Mouse (Mus musculus): ENCODE results near the gene Fa2h. TPM values are rescaled to one million over a fixed set of nuclear protein-coding genes. Genes with fewer than 3 reads are reported as not detected.
A peak's percentile ranks its signal among the peaks of the same experiment; 100 is the strongest.
"Not testable (repeated sequence)": the region's sequence is repeated elsewhere in the genome, so short reads cannot be mapped to it uniquely, and the experiment has no call there.

The Fa2h gene
- polyA plus RNA-seq, 1 experiment from 2014 or later = 0.22 TPM

DNA sequence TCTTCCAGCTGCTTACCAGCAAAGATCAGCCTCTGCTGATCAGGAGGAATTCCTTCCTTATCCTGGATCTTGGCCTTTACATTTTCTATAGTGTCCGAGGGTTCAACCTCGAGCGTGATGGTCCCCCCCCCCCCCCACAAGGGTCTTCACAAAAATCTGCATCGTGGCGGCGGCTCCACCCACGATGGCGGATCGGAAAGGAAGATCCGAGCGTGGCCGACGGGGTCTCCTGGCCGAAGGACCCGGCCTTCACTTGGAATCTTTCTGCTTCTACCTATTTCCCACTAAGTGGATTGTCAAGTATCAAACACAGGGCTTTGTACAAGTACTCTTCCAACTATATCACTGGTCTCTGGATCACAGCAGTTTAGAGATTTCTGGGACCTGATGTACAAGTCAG, 83.6 kb downstream of the Fa2h start:
- H3K4me1 ChIP-seq (replicated peaks); H3K27ac ChIP-seq; H3K27me3 ChIP-seq; H3K9ac ChIP-seq; H3K36me3 ChIP-seq; H3K4me3 ChIP-seq; ATAC-seq (ENCODE audit: low FRiP score); H3K9me3 ChIP-seq; H3K4me2 ChIP-seq: not testable (repeated sequence)
- 92% methylated on average over 15 of the region's 15 CpGs for WGBS

DNA sequence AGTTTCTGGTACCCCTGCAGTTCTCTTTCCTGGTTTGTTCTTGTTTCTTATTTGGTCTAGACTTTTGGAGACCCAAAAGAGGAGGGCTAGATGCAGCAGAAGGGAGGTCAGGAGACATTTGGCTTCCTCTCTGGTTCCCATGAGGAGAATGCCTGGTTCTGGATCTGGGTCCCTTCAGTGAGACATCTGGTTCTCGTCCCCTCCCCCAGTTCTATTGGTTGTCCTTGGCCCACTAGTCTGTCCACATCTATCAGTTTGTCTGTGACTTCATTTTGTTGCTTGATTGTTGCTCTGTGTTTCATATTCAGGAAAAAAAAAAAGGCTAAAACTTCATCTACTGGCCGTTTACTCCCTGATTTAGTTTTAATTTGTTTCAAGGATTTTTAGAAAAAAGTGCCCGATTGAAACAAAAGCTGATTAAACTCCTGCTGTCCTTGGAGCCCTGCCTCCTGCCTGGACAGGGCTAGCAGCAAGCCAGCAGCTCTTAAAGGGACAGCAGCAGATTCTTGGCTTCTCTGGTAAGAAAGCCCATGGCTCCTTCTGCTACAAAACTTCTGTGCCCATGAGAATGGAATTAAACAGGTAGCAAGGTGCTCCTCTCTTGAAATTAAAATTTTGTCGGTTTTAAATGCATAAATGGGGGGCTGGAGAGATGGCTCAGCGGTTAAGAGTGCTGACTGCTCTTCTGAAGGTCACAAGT, 88.4 kb downstream of the Fa2h start:
- 30% methylated on average over 5 of the region's 5 CpGs for whole genome bisulfite sequencing
- Histone ChIP-seq H3K9me3 (no peaks in the 10 kb centered on the region), H3K4me2 (no peak overlapping the region), H3K27me3 (no peaks in the 10 kb centered on the region), H3K36me3 (no peaks in the 10 kb centered on the region), H3K4me1 (replicated peaks) (0 out of 2 replicates have a peak, but pooled peaks cover 4% of the 10 kb centered on the region), H3K9ac (no peak overlapping the region), H3K4me3 (no peak overlapping the region), H3K27ac (no peak overlapping the region)
- no peak for ATAC-seq (ENCODE audit: low FRiP score)

DNA sequence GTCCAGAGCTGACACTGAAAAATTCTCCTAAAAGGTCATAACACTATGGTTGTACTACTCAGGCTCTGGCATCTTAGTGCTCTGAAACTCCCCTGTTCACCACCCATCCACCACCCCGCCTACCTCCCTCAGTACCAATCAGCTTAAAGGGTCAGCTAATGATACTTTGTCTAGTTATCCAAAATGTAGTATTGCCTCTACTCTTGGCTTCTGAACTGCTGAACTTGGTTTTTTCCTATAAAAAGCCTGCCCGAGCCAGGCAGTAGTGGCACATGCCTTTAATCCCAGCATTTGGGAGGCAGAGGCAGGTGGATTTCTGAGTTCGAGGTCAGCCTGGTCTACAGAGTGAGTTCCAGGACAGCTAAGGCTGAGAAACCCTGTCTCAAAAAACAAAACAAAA, 89.3 kb downstream of the Fa2h start:
- Histone ChIP-seq H3K9ac (no peak overlapping the region), H3K4me3 (no peak overlapping the region), H3K27me3 (no peaks in the 10 kb centered on the region), H3K27ac (no peak overlapping the region), H3K4me2 (no peak overlapping the region), H3K36me3 (no peaks in the 10 kb centered on the region), H3K9me3 (no peaks in the 10 kb centered on the region), H3K4me1 (replicated peaks) (peaks cover 6% of the 10 kb centered on the region)
- 96% methylated on average over 3 of the region's 3 CpGs for WGBS
- ATAC-seq (ENCODE audit: low FRiP score) = no peak

DNA sequence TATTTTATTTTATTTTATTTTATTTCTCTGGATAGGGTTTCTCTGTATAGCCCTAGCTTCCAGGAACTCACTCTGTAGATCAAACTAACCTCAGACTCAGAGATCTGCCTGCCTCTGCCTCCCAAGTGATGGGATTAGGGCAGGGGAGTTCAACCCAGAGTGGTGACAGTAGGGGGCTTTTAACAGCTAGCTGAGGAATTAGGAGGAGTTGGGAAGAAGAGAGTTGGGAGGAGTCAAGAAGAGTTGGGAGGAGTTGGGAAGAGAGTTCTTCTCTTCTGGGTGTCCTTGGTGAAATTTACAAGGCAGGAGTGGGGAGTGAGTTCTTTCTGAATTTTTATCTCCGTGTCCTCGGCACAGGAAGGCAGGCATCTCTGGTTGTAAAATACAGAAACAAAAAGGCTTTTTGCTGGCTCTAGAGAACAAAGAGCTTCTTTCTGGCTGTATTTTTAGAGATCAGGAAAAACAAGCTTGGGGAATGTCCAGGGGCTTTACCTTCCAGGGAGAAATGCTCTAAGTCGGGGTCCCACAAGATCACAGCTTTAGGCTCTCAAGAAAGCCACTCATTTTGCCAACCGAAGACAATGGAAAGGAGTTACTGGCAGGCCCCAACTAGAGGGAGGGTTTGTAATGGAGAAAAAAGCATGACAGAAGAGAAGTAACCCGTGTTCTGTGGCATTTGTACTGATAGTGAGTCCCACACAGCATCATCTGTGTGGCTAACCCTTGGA, 90.4 kb downstream of the Fa2h start:
- not testable (repeated sequence) for H3K4me2 ChIP-seq; H3K27me3 ChIP-seq; H3K36me3 ChIP-seq; H3K27ac ChIP-seq; H3K4me3 ChIP-seq; H3K9me3 ChIP-seq; H3K9ac ChIP-seq; ATAC-seq (ENCODE audit: low FRiP score)
- WGBS = 77% methylated on average over 5 of the region's 5 CpGs
- H3K4me1 ChIP-seq (replicated peaks) = peaks cover 13% of the 10 kb centered on the region

DNA sequence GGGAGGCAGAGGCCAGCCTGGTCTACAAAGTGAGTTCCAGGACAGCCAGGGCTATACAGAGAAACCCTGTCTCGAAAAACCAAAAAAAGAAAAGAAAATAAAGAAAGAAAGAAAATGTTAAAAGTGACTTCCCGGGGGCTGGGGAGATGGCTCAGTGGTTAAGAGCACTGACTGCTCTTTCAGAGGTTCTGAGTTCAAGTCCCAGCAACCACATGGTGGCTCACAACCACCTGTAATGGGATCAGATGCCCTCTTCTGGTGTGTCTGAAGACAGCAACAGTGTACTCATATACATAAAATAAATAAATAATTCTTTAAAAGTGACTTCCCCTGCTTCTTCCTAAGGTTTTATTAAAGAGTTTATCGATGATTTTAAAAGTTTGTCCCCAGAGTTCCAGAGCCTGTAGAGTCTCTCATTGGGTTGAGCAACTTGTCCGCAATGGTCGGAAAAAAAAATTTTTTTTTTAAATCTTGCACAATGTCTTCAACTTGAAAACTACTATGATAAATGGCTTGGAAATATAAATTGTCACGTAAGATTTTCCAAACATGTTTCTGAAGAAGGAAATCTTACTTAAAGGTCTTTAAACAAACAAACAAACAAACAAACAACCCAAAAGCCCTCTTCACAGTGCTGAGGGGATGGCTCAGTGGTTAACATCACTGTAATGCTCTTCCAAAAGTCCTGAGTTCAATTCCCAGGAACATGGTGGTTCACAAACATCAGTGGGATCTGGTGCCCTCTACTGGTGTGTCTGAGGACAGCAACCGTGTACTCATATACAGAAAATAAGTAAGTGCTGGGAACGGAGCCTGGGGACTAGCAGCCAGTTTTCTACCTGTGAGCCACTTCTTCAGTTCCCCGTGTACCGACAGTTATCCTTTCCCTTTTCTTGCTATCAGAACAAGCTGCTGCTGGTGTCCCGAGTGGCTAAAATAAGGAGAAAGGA, 92.8 kb downstream of the Fa2h start:
- WGBS = 67% methylated on average over 11 of the region's 11 CpGs
- peak overlapping the region; percentile 39; the same call in 1 of the 2 replicates for H3K4me2 ChIP-seq

DNA sequence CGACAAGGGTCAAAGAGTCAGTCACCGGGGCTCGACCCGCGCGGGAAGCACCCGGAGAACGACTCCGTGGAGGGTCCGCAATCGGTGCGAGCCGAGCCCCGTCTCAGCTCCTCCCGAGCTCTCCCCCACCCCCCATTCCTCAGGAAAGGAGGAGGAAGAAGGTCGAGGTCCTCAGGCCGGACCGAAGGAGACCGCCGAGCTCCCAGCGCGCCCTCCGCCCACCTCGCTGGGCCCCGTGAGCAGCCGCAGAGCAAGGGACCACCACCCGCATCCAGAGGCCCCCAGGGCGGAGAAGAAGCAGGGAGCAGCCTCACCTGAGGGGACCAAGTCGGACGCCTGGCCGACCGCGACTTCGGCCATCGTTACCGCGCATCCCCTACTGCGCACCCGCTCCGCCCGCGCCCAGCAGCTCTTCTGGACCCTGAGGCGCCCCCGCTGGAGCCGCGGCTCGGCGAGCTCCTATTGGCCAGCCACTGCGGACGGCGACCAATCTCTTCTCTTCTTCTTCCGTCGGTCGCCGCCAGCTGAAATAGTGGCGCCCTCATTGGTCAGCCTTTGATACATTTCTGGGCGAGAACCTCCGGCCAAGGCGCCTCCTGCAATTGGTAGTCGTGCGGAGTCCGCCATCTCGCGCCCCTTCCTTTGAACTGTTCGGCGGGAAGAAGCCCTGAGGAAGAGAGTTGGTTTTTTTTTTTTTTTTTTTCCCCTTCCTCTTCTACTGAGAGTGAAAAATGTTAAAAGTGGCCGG, 93.6 kb downstream of the Fa2h start, which contains the start of gene Rfwd3:
Rfwd3 (minus strand) TSS at position 402 of the 748 bp plus-strand sequence.
- Histone ChIP-seq H3K36me3 (peaks cover 17% of the 10 kb centered on the region; the same call in 1 of the 2 replicates), H3K27ac (peak within 1 kb of the TSS; percentile 82), H3K9ac (peak within 1 kb of the TSS; percentile 94), H3K4me2 (peak within 1 kb of the TSS; percentile 75), H3K4me1 (replicated peaks) (peaks cover 17% of the 10 kb centered on the region), H3K4me3 (peak within 1 kb of the TSS; percentile 97), H3K9me3 (no peaks in the 10 kb centered on the region), H3K27me3 (no peaks in the 10 kb centered on the region)
- under 1% methylated on average over 67 of the region's 67 CpGs for WGBS
- ATAC-seq (ENCODE audit: low FRiP score) = peak; percentile 99

More for the DNA sequence above, 92.8 kb downstream of the Fa2h start:
- H3K27me3 ChIP-seq = no peaks in the 10 kb centered on the region
- H3K9ac ChIP-seq = no peak overlapping the region
- peaks cover 17% of the 10 kb centered on the region for H3K4me1 ChIP-seq (replicated peaks)
- H3K27ac ChIP-seq = no peak overlapping the region
- H3K36me3 ChIP-seq = 0 out of 2 replicates have a peak, but pooled peaks cover 10% of the 10 kb centered on the region
- peak overlapping the region; percentile 19; the same call in 1 of the 2 replicates for H3K4me3 ChIP-seq
- no peaks in the 10 kb centered on the region for H3K9me3 ChIP-seq
- no peak for ATAC-seq (ENCODE audit: low FRiP score)

DNA sequence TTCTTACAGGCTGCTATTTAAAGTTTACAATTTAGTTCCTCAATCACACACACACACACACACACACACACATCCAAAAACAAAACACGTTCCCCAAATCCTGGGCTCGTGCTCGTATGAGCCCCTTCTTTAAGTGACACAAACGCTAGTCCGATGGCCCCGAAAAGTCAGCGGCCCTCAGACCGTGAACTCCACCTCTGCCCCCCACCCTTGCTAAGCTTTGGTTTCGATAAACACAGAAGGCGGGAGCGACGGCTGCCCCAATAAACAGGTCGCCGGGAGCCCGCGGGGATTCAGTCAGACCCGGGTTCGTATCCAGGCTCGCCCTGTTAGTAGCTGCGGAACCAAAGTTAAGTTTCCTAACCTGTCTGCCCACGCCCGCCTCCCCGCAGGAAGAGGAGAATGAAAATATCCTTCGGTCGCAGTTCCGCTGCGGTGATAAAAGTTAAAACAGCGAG, 94.2 kb downstream of the Fa2h start:
- no peak for ATAC-seq (ENCODE audit: low FRiP score)

DNA sequence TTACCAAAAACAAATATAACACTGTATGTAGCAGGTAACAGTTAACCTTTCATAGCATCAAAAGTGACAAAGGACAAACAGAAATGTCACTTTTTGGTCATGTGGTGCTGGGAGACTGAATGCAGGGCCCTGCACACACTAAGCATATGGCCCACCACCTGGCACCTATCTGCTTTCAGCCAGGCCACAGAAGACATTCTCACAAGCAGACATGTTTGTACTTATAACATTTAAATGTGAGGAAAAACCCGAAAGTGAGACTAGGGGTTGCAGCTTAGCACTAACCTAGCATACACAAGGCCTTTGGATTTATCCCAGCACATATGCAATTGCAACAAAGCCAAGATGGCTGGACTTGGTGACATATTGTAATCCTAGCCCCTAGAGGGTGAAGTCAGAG, 95.6 kb downstream of the Fa2h start:
- Histone ChIP-seq H3K27me3 (no peaks in the 10 kb centered on the region), H3K36me3 (peaks cover 34% of the 10 kb centered on the region), H3K9ac (no peak overlapping the region; the same call in 1 of the 2 replicates), H3K4me2 (no peak overlapping the region), H3K9me3 (no peaks in the 10 kb centered on the region), H3K27ac (no peak overlapping the region), H3K4me1 (replicated peaks) (peaks cover 17% of the 10 kb centered on the region), H3K4me3 (no peak overlapping the region)
- ATAC-seq (ENCODE audit: low FRiP score) = no peak
- 82% methylated on average over 1 of the region's 1 CpGs for WGBS

More for the DNA sequence above, 94.2 kb downstream of the Fa2h start:
- Histone ChIP-seq H3K27me3 (no peaks in the 10 kb centered on the region), H3K9ac (peak overlapping the region; percentile 94), H3K36me3 (peaks cover 20% of the 10 kb centered on the region; the same call in 1 of the 2 replicates), H3K4me3 (peak overlapping the region; percentile 97), H3K9me3 (no peaks in the 10 kb centered on the region), H3K4me1 (replicated peaks) (peaks cover 17% of the 10 kb centered on the region), H3K4me2 (peak overlapping the region; percentile 75), H3K27ac (peak overlapping the region; percentile 82; the same call in 1 of the 2 replicates)
- WGBS = under 1% methylated on average over 28 of the region's 28 CpGs

Other genes starting within 250 kb of the Fa2h start
- 66.7 and 68.6 TPM in 2 replicates for gene Glg1, start 134.6 kb downstream of the Fa2h start, polyA plus RNA-seq (2015; fragmentation: Nextera tagmentation; extraction: Ambion mirVana)
- 26.8 and 29.0 TPM in 2 replicates for gene Rfwd3, start 93.6 kb downstream of the Fa2h start, polyA plus RNA-seq (2015; fragmentation: Nextera tagmentation; extraction: Ambion mirVana)
- gene Mlkl, start 55.6 kb downstream of the Fa2h start, polyA plus RNA-seq (2015; fragmentation: Nextera tagmentation; extraction: Ambion mirVana) = 0.22 and 0.78 TPM in 2 replicates
- 7.4 and 8.3 TPM in 2 replicates for gene Wdr59, start 128.3 kb upstream of the Fa2h start, polyA plus RNA-seq (2015; fragmentation: Nextera tagmentation; extraction: Ambion mirVana)
- gene Znrf1, start 142.3 kb upstream of the Fa2h start, polyA plus RNA-seq (2015; fragmentation: Nextera tagmentation; extraction: Ambion mirVana) = 77.3 and 80.0 TPM in 2 replicates
- 0.52 and 0.53 TPM in 2 replicates for gene Ldhd, start 236.6 kb upstream of the Fa2h start, polyA plus RNA-seq (2015; fragmentation: Nextera tagmentation; extraction: Ambion mirVana)
- 27.6 and 28.1 TPM in 2 replicates for gene Zfp1, start 249.6 kb upstream of the Fa2h start, polyA plus RNA-seq (2015; fragmentation: Nextera tagmentation; extraction: Ambion mirVana)